Mouse (Mus musculus) gonadal fat pad, adult 2 months (tissue): Measurements from ENCODE around the gene Atp5mpl. TPM values are rescaled to one million over a fixed set of nuclear protein-coding genes. Genes with fewer than 3 reads are reported as not detected.

Source experiments
- DNase-seq: peaks from one replicate; pipeline ENCODE4 v3.0.0-alpha.2; 2012; ENCODE audit warnings: low read depth
- polyA plus RNA-seq: library from polyadenylated mRNA; depleted of rRNA; stranded (reverse); fragments of >200 nt; gene quantifications from 2 replicates; pipeline ENCODE4 v1.2.3, GENCODE M21; 2012; rRNA removed

Atp5mpl gene
- polyA plus RNA-seq, 1 experiment: 87.7 TPM

GRCm38 (mm10) chr12:111912802-111913201 lies 54.0 kb downstream of the Atp5mpl start:
- DNase-seq: no peak

DNA sequence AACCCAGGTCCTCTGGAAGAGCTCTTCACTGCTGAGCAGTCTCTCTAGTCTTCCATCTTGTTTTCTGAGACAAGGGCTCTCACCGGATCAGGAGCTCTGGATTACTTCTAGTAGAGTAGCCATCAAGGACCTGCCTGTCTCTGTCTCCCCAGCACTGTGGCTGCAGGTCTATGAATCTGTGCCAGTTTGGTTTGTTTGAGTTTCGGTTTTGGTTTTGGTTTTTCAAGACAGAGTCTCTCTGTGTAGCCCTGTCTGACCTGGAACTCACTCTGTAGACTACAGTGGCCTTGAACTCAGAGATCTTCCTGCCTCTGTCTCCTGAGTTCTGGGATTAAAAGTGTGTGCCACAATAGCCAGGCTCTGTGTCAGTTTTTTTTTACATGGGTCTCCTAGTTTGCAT lies 55.0 kb downstream of the Atp5mpl start:
- no peak for DNase-seq

Other genes with a start within 250 kb of the Atp5mpl start
- gene Klc1, start 208.1 kb downstream of the Atp5mpl start, polyA plus RNA-seq: 47.3 and 48.2 TPM in 2 replicates
- gene Xrcc3, start 153.1 kb downstream of the Atp5mpl start, polyA plus RNA-seq: 14.6 and 14.7 TPM in 2 replicates
- gene Zfyve21, start 152.8 kb downstream of the Atp5mpl start, polyA plus RNA-seq: 173 and 189 TPM in 2 replicates
- gene Ppp1r13b, start 58.9 kb downstream of the Atp5mpl start, polyA plus RNA-seq: 27.8 and 33.5 TPM in 2 replicates
- 0.04 and 0.16 TPM in 2 replicates for gene Tdrd9, start 4.6 kb upstream of the Atp5mpl start, polyA plus RNA-seq
- gene Rd3l, start 14.3 kb upstream of the Atp5mpl start, polyA plus RNA-seq: not detected in 2 replicates
- gene Aspg, start 139.7 kb upstream of the Atp5mpl start, polyA plus RNA-seq: 32.2 and 54.1 TPM in 2 replicates
- gene Kif26a, start 179.2 kb upstream of the Atp5mpl start, polyA plus RNA-seq: 8.8 and 10.5 TPM in 2 replicates